Mouse (Mus musculus) liver, embryonic 12.5 days (tissue): ENCODE measurements around the gene Kdelc2. TPM values are rescaled to one million over a fixed set of nuclear protein-coding genes. Genes with fewer than 3 reads are reported as not detected.

Source experiments
- ATAC-seq: fragments of 200-750 bp; cut with Nextera tagmentation; 2 replicates; pipeline ENCODE4 v1.8.0; 2017; ENCODE audit warnings: moderate number of reproducible peaks, mild to moderate bottlenecking, moderate library complexity
- H3K27ac ChIP-seq: fragments of 300-500 bp; sonication (generic); 2 replicates; pipeline ENCODE4 v1.5.1; 2016; ENCODE audit warnings: mild to moderate bottlenecking
- H3K27me3 ChIP-seq: fragments of 300-500 bp; sonication (generic); replicated peaks from 2 replicates; pipeline ENCODE4 v1.6.1; 2016; ENCODE audit warnings: mild to moderate bottlenecking, moderate library complexity
- H3K36me3 ChIP-seq: fragments of 300-500 bp; sonication (generic); 2 replicates; pipeline ENCODE4 v1.6.1; 2016; ENCODE audit warnings: mild to moderate bottlenecking, moderate library complexity
- H3K4me1 ChIP-seq: fragments of 300-500 bp; sonication (generic); 2 replicates; pipeline ENCODE4 v1.6.1; 2016
- H3K4me2 ChIP-seq: fragments of 300-500 bp; sonication (generic); 2 replicates; pipeline ENCODE4 v1.6.1; 2016; ENCODE audit warnings: mild to moderate bottlenecking, moderate library complexity
- H3K4me3 ChIP-seq: fragments of 300-500 bp; sonication (generic); 2 replicates; pipeline ENCODE4 v1.5.1; 2016; ENCODE audit warnings: mild to moderate bottlenecking, moderate library complexity
- H3K9ac ChIP-seq: fragments of 300-500 bp; sonication (generic); 2 replicates; pipeline ENCODE4 v1.6.1; 2016; ENCODE audit warnings: mild to moderate bottlenecking, moderate library complexity
- H3K9me3 ChIP-seq: fragments of 300-500 bp; sonication (generic); replicated peaks from 2 replicates; pipeline ENCODE4 v1.6.1; 2016; ENCODE audit warnings: mild to moderate bottlenecking, moderate library complexity
- WGBS: fragments of 180-500 bp; shearing (Covaris S2); methylation state at CpG from one replicate; pipeline ENCODE4 v1.1.7; 2016; ENCODE audit not compliant: insufficient replicate concordance; 5-methylcytosine and 5-hydroxymethylcytosine counted together
- polyA plus RNA-seq: library from polyadenylated mRNA; unstranded; fragments of >200 nt; fragmentation: Nextera tagmentation; extraction: Ambion mirVana; gene quantifications from 2 replicates; pipeline ENCODE4 v1.2.1, GENCODE M21; 2016

Gene Kdelc2
- polyA plus RNA-seq, result 7.3 and 8.3 TPM in 2 replicates

- Histone ChIP-seq H3K4me2 (peak within 1 kb of the TSS; percentile 83), H3K4me3 (peak within 1 kb of the TSS; percentile 67), H3K9ac (peak within 1 kb of the TSS; percentile 70), H3K9me3 (no peaks in the 10 kb centered on the region), H3K27me3 (peaks cover 23% of the 10 kb centered on the region), H3K27ac (peak within 1 kb of the TSS; percentile 81), H3K4me1 (peaks cover 11% of the 10 kb centered on the region), H3K36me3 (0 out of 2 replicates have a peak, but pooled peaks cover 3% of the 10 kb centered on the region)
- ATAC-seq, result peak; percentile 64
- WGBS, result under 1% methylated on average over 57 of the region's 75 CpGs
Observed at GRCm38 (mm10) chr9:53383951-53384866, at the start of gene Kdelc2. Kdelc2 (plus strand) TSS chr9:53384025.

DNA sequence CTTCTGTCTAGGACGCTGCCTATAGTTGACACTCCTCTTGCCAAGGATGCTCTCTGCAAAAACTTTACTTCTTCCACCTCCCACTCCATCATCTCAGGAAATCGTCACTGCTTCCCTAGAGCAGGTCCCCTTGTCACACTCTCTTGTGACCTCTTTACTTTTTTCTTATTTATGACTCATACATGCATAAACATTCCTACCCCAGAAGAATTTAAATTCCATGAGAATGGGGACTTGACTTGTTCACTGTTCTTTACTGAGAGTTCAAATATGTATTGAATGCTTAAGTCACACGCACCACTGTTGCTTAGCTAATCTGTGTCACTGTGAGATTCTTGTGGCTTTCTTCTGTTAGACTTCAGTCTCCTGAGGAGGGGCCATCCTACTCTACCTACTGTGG is 48.7 kb upstream of the Kdelc2 start:
- H3K4me3 ChIP-seq, result no peak overlapping the region
- no peak for ATAC-seq
- H3K9me3 ChIP-seq, result 0 out of 2 replicates have a peak, but pooled peaks cover 5% of the 10 kb centered on the region
- no peaks in the 10 kb centered on the region for H3K36me3 ChIP-seq
- no peak overlapping the region for H3K9ac ChIP-seq
- H3K27ac ChIP-seq, result no peak overlapping the region
- no peaks in the 10 kb centered on the region for H3K4me1 ChIP-seq
- H3K27me3 ChIP-seq, result peaks cover 9% of the 10 kb centered on the region; the same call in 1 of the 2 replicates
- no peak overlapping the region for H3K4me2 ChIP-seq
- WGBS, result 66% methylated on average over 3 of the region's 3 CpGs

DNA sequence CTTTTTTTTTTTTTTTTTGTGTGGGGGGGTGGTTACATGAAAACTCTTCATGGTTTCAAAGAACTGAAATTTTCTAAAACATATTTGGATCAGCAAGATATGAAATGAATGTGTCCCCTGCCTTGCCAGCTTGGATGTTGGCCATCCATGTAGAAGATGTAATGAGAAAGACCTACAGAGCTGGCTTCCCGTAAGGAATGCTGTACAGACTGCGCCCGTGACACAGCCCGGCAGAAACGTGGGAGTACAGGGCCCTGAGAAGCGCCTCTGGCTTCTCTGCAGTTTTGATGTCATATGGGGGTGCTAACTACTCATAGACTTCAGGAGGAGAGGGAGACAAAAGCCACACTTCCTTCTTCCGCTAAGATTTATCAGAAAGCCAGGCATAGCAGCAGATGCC is 44.2 kb upstream of the Kdelc2 start:
- no peak overlapping the region for H3K4me3 ChIP-seq
- H3K4me2 ChIP-seq, result no peak overlapping the region
- no peaks in the 10 kb centered on the region for H3K36me3 ChIP-seq
- no peak overlapping the region for H3K27ac ChIP-seq
- H3K27me3 ChIP-seq, result peaks cover 21% of the 10 kb centered on the region
- no peak for ATAC-seq
- WGBS, result 65% methylated on average over 7 of the region's 7 CpGs
- H3K4me1 ChIP-seq, result no peaks in the 10 kb centered on the region
- H3K9me3 ChIP-seq, result no peaks in the 10 kb centered on the region
- H3K9ac ChIP-seq, result no peak overlapping the region

GRCm38 (mm10) chr9:53340328-53340916 is 43.4 kb upstream of the Kdelc2 start:
- no peaks in the 10 kb centered on the region for H3K9me3 ChIP-seq
- H3K36me3 ChIP-seq, result no peaks in the 10 kb centered on the region
- peak overlapping the region; percentile 46 for H3K4me2 ChIP-seq
- no peaks in the 10 kb centered on the region for H3K4me1 ChIP-seq
- 35% methylated on average over 17 of the region's 17 CpGs for WGBS
- H3K27me3 ChIP-seq, result peaks cover 21% of the 10 kb centered on the region
- H3K27ac ChIP-seq, result no peak overlapping the region
- H3K9ac ChIP-seq, result no peak overlapping the region
- H3K4me3 ChIP-seq, result peak overlapping the region; percentile 43
- no peak for ATAC-seq

DNA sequence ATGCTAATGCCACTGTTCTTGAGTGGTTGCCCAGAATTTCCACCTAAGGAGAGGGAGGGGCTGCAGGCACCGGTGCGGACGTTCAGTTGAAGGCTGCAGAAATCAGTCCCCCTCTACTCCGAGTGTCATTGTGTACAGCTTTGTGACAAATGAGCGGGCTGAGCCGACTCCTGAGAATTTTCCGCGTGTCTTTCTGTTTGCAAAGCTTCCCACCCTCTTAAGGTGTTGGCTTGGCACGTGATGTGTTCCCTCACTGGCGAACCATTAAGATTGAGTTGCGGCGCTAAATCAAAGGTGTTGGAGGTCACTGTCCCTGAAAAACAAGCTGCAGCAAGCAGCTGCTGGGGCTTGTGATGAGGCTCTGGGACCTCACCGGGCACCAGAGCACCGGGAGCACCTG is 42.9 kb upstream of the Kdelc2 start:
- peaks cover 21% of the 10 kb centered on the region for H3K27me3 ChIP-seq
- H3K27ac ChIP-seq, result no peak overlapping the region
- H3K4me1 ChIP-seq, result no peaks in the 10 kb centered on the region
- H3K36me3 ChIP-seq, result no peaks in the 10 kb centered on the region
- 11% methylated on average over 14 of the region's 14 CpGs for WGBS
- no peaks in the 10 kb centered on the region for H3K9me3 ChIP-seq
- peak overlapping the region; percentile 46 for H3K4me2 ChIP-seq
- ATAC-seq, result no peak
- H3K9ac ChIP-seq, result no peak overlapping the region
- H3K4me3 ChIP-seq, result peak overlapping the region; percentile 43

DNA sequence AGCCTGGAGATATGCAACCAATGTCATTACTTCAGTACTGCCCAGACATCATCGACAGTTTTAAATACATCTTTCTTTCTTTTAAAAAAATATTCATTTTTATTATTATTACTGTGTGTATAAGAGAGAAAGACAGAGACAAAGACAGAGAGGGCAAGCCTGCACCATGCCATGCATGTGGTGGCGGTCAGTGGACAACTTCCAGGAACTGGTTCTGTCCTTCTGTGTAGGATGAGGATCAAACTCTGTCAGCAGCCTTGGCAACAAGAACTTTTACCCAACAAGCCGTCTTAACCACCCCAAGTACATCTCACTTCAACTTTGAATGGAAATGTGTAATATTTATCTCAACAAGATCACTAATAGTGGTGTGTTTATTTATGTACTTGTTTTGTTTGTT is 41.8 kb upstream of the Kdelc2 start:
- Histone ChIP-seq H3K9me3 (no peaks in the 10 kb centered on the region), H3K36me3 (no peaks in the 10 kb centered on the region), H3K4me3 (no peak overlapping the region), H3K4me2 (no peak overlapping the region), H3K27ac (no peak overlapping the region), H3K4me1 (no peaks in the 10 kb centered on the region), H3K27me3 (peaks cover 19% of the 10 kb centered on the region), H3K9ac (no peak overlapping the region)
- no peak for ATAC-seq
- WGBS, result 53% methylated on average over 3 of the region's 3 CpGs

GRCm38 (mm10) chr9:53344646-53345432 is 39.0 kb upstream of the Kdelc2 start:
- Histone ChIP-seq H3K4me2 (no peak overlapping the region), H3K4me3 (no peak overlapping the region), H3K27ac (no peak overlapping the region), H3K36me3 (no peaks in the 10 kb centered on the region), H3K9me3 (no peaks in the 10 kb centered on the region), H3K27me3 (peaks cover 12% of the 10 kb centered on the region), H3K4me1 (no peaks in the 10 kb centered on the region), H3K9ac (no peak overlapping the region)
- no peak for ATAC-seq
- WGBS, result 67% methylated on average over 9 of the region's 9 CpGs

GRCm38 (mm10) chr9:53345728-53346127 is 38.1 kb upstream of the Kdelc2 start:
- Histone ChIP-seq H3K9ac (no peak overlapping the region), H3K4me1 (no peaks in the 10 kb centered on the region), H3K27ac (no peak overlapping the region), H3K4me2 (no peak overlapping the region), H3K9me3 (no peaks in the 10 kb centered on the region), H3K27me3 (peaks cover 6% of the 10 kb centered on the region), H3K4me3 (no peak overlapping the region), H3K36me3 (no peaks in the 10 kb centered on the region)
- no peak for ATAC-seq
- 46% methylated on average over 3 of the region's 3 CpGs for WGBS

GRCm38 (mm10) chr9:53346402-53346801 is 37.4 kb upstream of the Kdelc2 start:
- WGBS, result 52% methylated on average over 6 of the region's 6 CpGs
- H3K9ac ChIP-seq, result no peak overlapping the region
- H3K4me2 ChIP-seq, result no peak overlapping the region
- H3K27ac ChIP-seq, result no peak overlapping the region
- ATAC-seq, result no peak
- no peaks in the 10 kb centered on the region for H3K36me3 ChIP-seq
- no peaks in the 10 kb centered on the region; the same call in 1 of the 2 replicates for H3K27me3 ChIP-seq
- H3K4me3 ChIP-seq, result no peak overlapping the region
- H3K9me3 ChIP-seq, result no peaks in the 10 kb centered on the region
- H3K4me1 ChIP-seq, result no peaks in the 10 kb centered on the region

DNA sequence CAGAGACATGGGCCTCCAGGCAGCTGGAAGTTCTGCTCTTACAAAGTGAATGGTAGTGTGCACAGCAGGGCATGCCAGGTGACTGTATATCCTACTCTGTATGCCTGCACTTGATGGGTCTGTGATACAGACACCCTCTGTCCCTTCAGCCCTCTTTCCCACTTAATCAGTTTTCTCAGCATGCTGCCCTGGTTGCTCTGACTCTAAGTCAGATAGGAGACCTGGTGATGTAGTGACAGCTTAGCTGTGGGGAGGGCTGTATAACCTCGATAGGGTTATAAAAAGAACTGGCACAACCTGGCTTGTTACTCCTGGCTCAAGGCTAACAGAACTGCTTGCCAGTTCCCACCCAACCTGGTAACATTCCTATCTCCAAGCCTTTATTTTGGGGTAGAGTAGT is 34.6 kb upstream of the Kdelc2 start:
- ATAC-seq, result no peak
- Histone ChIP-seq H3K27ac (no peak overlapping the region), H3K9me3 (no peaks in the 10 kb centered on the region), H3K27me3 (no peaks in the 10 kb centered on the region), H3K36me3 (no peaks in the 10 kb centered on the region), H3K4me1 (no peaks in the 10 kb centered on the region), H3K9ac (no peak overlapping the region), H3K4me2 (no peak overlapping the region), H3K4me3 (no peak overlapping the region)
- 70% methylated on average over 1 of the region's 1 CpGs for WGBS

DNA sequence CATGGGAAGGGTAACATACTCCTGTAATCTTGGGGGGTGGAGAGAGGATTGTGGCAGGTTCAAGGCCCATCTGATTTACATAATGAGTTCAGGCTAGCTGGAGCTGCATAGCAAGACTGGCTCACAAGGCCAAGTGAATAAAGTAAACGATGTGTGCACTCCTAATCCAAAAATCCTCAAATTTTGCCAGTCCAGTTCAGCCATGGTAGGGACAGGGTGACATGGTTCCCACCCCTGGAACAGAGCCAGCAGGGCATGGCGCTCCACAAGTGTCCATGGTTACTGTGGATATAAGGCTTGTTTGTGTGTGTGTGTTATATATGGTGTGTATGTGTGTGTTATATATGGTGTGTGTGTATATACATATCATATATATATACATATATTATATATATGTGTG is 33.5 kb upstream of the Kdelc2 start:
- Histone ChIP-seq H3K27me3 (no peaks in the 10 kb centered on the region), H3K4me2 (no peak overlapping the region), H3K36me3 (no peaks in the 10 kb centered on the region), H3K27ac (no peak overlapping the region), H3K9me3 (no peaks in the 10 kb centered on the region), H3K4me1 (no peaks in the 10 kb centered on the region), H3K9ac (no peak overlapping the region), H3K4me3 (no peak overlapping the region)
- no peak for ATAC-seq
- WGBS, result 58% methylated on average over 2 of the region's 2 CpGs

DNA sequence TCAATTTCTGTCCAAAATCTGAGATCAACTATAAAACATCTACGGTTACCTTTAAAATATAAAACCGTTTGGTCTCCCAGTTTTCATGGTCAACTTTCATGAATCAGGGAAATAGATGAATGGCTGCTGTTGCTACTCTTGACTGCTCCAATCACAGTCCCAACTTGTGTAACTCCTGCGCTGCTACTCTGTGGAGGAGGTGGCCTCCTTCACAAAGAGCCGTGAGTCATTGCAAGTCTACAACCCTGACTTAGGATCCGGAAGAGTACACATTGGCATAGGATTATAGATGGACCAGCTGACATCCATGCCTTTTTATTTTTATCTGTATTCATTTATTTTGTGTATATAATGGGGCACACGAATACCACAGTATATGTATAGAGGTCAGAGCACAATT is 31.9 kb upstream of the Kdelc2 start:
- ATAC-seq, result no peak
- Histone ChIP-seq H3K9ac (no peak overlapping the region), H3K4me1 (no peaks in the 10 kb centered on the region), H3K27ac (no peak overlapping the region), H3K9me3 (no peaks in the 10 kb centered on the region), H3K27me3 (no peaks in the 10 kb centered on the region), H3K4me2 (no peak overlapping the region), H3K36me3 (no peaks in the 10 kb centered on the region), H3K4me3 (no peak overlapping the region)
- WGBS, result 78% methylated on average over 6 of the region's 6 CpGs
